Mouse (Mus musculus) kidney, adult 2 months (tissue): ENCODE measurements around the gene Pcnx2. TPM values are rescaled to one million over a fixed set of nuclear protein-coding genes. Genes with fewer than 3 reads are reported as not detected.

ENCODE experiments used
- DNase-seq: peaks from one replicate; pipeline ENCODE4 v3.0.0; 2021
- H3K27ac ChIP-seq: fragments of 200-500 bp; 2 replicates; pipeline ENCODE4 v1.5.1; 2012; ENCODE audit warnings: low read depth, low read length, control low read depth, inconsistent platforms; ENCODE audit not compliant: insufficient read depth
- H3K27me3 ChIP-seq: fragments of 200-500 bp; replicated peaks from 2 replicates; pipeline ENCODE4 v1.6.1; 2012; ENCODE audit warnings: mild to moderate bottlenecking, moderate library complexity, low read length, inconsistent platforms; ENCODE audit not compliant: control insufficient read depth, insufficient read depth
- H3K36me3 ChIP-seq: fragments of 200-500 bp; 2 replicates; pipeline ENCODE4 v1.6.1; 2012; ENCODE audit warnings: mild to moderate bottlenecking, moderate library complexity, low read length, inconsistent platforms; ENCODE audit not compliant: control insufficient read depth, insufficient read depth
- H3K4me1 ChIP-seq: fragments of 200-500 bp; 2 replicates; pipeline ENCODE4 v1.6.1; 2011; ENCODE audit warnings: low read length; ENCODE audit not compliant: control insufficient read depth, insufficient read depth
- H3K4me3 ChIP-seq: fragments of 200-500 bp; 2 replicates; pipeline ENCODE4 v1.5.1; 2011; ENCODE audit warnings: mild to moderate bottlenecking, low read depth, low read length, control low read depth; ENCODE audit not compliant: insufficient read depth
- CTCF ChIP-seq: fragments of 200-500 bp; conservative IDR thresholded peaks from 2 replicates; pipeline ENCODE4 v1.5.1; 2011; ENCODE audit warnings: low read depth, mild to moderate bottlenecking, control low read depth, low read length, moderate library complexity, mixed read lengths; ENCODE audit not compliant: insufficient read depth, insufficient read length
- POLR2A ChIP-seq: fragments of 200-500 bp; IDR thresholded peaks from one replicate; pipeline ENCODE4 v1.6.1; 2011; ENCODE audit warnings: low read depth, low read length, control low read depth
- WGBS: fragments of 180-500 bp; shearing (Covaris S2); methylation state at CpG from one replicate; pipeline ENCODE4 v1.1.7; 2018; 5-methylcytosine and 5-hydroxymethylcytosine counted together
- polyA plus RNA-seq: library from polyadenylated mRNA; depleted of rRNA; stranded (reverse); fragments of >200 nt; gene quantifications from 2 replicates; pipeline ENCODE4 v1.2.3, GENCODE M21; 2012

Gene Pcnx2
- polyA plus RNA-seq, 1 experiment = 0.20 TPM

- H3K4me3 ChIP-seq = no peak overlapping the region
- H3K27me3 ChIP-seq = no peaks in the 10 kb centered on the region
- no peaks in the 10 kb centered on the region for H3K4me1 ChIP-seq
- TF ChIP-seq CTCF = no peak
- no peak for TF ChIP-seq POLR2A
- no peaks in the 10 kb centered on the region for H3K36me3 ChIP-seq
- no peak for DNase-seq
- H3K27ac ChIP-seq = no peak overlapping the region
- WGBS = 68% methylated on average over 7 of the region's 7 CpGs
Observed at GRCm38 (mm10) chr8:125819797-125820196, 78.3 kb downstream of the Pcnx2 start.

GRCm38 (mm10) chr8:125818796-125819195, 79.3 kb downstream of the Pcnx2 start:
- Histone ChIP-seq H3K27ac (no peak overlapping the region), H3K4me3 (no peak overlapping the region), H3K27me3 (no peaks in the 10 kb centered on the region), H3K4me1 (no peaks in the 10 kb centered on the region), H3K36me3 (no peaks in the 10 kb centered on the region)
- TF ChIP-seq POLR2A (no peak), CTCF (no peak)
- WGBS = 35% methylated on average over 9 of the region's 9 CpGs
- no peak for DNase-seq

- H3K4me1 ChIP-seq = no peaks in the 10 kb centered on the region
- TF ChIP-seq POLR2A (no peak), CTCF (no peak)
- no peaks in the 10 kb centered on the region for H3K27me3 ChIP-seq
- no peak overlapping the region for H3K27ac ChIP-seq
- DNase-seq = no peak
- H3K36me3 ChIP-seq = no peaks in the 10 kb centered on the region
- no peak overlapping the region for H3K4me3 ChIP-seq
- 73% methylated on average over 5 of the region's 5 CpGs for WGBS
Observed at GRCm38 (mm10) chr8:125816742-125817141, 81.4 kb downstream of the Pcnx2 start.

DNA sequence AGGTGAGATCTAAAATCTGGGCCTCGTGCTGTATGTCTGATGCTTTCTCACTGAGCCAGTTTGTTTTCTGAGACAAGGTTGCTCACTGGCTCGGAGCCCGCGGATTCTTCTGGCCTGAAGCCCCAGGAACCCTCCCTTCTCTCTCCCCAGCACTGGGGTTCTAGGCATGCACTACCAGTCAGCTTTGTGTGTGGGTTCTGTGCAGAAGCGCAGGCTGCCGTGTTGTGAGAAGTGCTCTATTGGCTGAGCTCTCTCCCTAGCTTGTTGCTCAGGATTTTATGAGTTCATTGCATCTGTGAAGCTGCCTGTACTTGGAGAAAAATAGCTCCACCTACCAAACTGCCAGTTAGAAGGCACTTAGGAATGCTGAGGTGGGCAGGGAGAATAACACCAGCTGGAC, 89.3 kb downstream of the Pcnx2 start:
- Histone ChIP-seq H3K4me3 (no peak overlapping the region), H3K36me3 (no peaks in the 10 kb centered on the region), H3K27ac (no peak overlapping the region), H3K4me1 (no peaks in the 10 kb centered on the region), H3K27me3 (no peaks in the 10 kb centered on the region)
- WGBS = 77% methylated on average over 6 of the region's 6 CpGs
- no peak for DNase-seq
- TF ChIP-seq CTCF (no peak), POLR2A (no peak)

DNA sequence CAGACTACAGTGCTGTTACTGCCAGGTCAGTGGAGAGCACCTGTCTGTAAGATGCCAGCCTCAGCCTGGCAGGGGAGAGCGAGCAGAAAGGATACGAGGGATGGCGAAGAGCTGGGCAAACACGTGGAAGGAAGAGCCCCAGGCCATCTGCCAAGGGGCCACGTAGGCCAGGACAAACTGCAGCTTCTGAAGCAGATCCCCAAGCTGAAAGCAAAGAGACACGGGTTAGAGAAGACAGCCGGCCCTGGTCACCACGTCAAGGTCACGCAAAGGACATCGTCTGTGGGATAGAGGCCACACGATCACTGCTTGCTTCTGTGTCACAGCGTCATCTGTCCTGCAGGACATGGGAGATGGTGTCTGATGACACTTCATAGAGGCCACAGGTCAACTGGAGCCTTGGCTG, 90.2 kb downstream of the Pcnx2 start:
- TF ChIP-seq CTCF (no peak), POLR2A (no peak)
- H3K27ac ChIP-seq = no peak overlapping the region
- H3K36me3 ChIP-seq = no peaks in the 10 kb centered on the region
- H3K4me3 ChIP-seq = no peak overlapping the region
- DNase-seq = no peak
- WGBS = 66% methylated on average over 12 of the region's 12 CpGs
- H3K27me3 ChIP-seq = no peaks in the 10 kb centered on the region
- H3K4me1 ChIP-seq = no peaks in the 10 kb centered on the region

- H3K27me3 ChIP-seq = no peaks in the 10 kb centered on the region
- DNase-seq = no peak
- WGBS = 55% methylated on average over 12 of the region's 12 CpGs
- no peak overlapping the region for H3K4me3 ChIP-seq
- no peaks in the 10 kb centered on the region for H3K4me1 ChIP-seq
- no peak overlapping the region for H3K27ac ChIP-seq
- no peaks in the 10 kb centered on the region for H3K36me3 ChIP-seq
- TF ChIP-seq POLR2A (no peak), CTCF (no peak)
Observed at GRCm38 (mm10) chr8:125806459-125806858, 91.7 kb downstream of the Pcnx2 start.

GRCm38 (mm10) chr8:125796970-125797369, 101.1 kb downstream of the Pcnx2 start:
- no peak overlapping the region for H3K4me3 ChIP-seq
- H3K4me1 ChIP-seq = no peaks in the 10 kb centered on the region
- H3K27me3 ChIP-seq = no peaks in the 10 kb centered on the region
- no peak overlapping the region for H3K27ac ChIP-seq
- no peak for DNase-seq
- H3K36me3 ChIP-seq = no peaks in the 10 kb centered on the region
- WGBS = 96% methylated on average over 2 of the region's 2 CpGs
- TF ChIP-seq CTCF (no peak), POLR2A (no peak)

- Histone ChIP-seq H3K27ac (no peak overlapping the region), H3K4me3 (no peak overlapping the region), H3K27me3 (no peaks in the 10 kb centered on the region), H3K4me1 (no peaks in the 10 kb centered on the region), H3K36me3 (no peaks in the 10 kb centered on the region)
- WGBS = 61% methylated on average over 2 of the region's 2 CpGs
- DNase-seq = no peak
- TF ChIP-seq CTCF = no peak
- TF ChIP-seq POLR2A = no peak
Observed at GRCm38 (mm10) chr8:125795341-125795740, 102.8 kb downstream of the Pcnx2 start.
